Mouse (Mus musculus): ENCODE measurements at regions not wholly inside any gene's neighbourhood (a gene's known extent, or its start where the extent isn't known, plus 50 kb on each side); places are given as distances from the start of the nearest gene placed in this dataset.

DNA sequence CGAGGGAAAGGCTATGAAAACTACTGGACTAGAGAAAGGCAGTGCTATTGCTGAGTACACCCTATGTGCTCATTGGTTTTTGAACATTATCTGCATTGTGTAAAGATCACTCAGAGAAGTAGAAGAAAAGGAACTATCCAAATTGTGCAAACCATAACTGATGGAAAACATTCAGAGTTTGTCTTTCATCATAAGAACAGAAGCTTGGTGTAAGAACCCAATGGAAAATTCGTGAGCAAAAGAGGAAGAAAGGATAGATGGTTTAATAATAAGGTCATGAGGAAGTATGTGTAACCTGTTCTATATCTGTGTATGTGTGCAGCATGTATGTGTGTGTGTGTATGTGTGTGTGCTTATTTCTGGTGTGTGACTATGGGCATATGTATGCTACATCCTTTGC lies 112.3 kb upstream of the Gm10295 start:
- ATAC-seq (no peak), DNase-seq (ENCODE audit: low read depth, low spot score) (no peak)
- TF ChIP-seq CTCF (IDR thresholded peaks at IDR 0.05), result no peak
- in situ Hi-C loops (cut with MboI; ENCODE audit: low pct_unique_long_range_greater_than_20kb), result no loop called here
- ChIA-PET CTCF (no interaction called here), POLR2A (interaction anchor here (0.7 kb wide), 1 partner anchor 1645 kb away, joined by 3 read pairs; no protein-coding TSS in a partner anchor)
- H3K27me3 ChIP-seq, result no peaks in the 10 kb centered on the region

DNA sequence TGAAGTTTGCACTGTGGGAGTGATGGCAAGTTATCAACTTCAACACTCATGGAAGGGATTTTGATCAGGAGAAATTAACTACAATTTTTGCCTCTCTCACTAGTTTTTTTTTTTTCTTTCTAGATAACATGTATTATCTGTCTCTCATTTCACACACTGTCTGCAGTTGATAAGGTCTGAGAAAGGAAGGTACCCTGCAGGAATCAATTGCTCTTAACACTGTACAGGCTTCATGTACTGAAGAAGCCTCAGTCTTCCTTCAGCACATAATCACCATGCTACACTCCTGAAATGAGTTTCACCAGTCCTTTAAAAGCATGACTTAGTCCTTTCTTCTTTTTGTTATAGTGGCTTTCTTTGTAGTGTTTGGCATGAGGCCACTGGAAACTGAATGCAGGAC lies 108.5 kb upstream of the Gm10295 start:
- CTCF ChIA-PET, result no interaction called here
- no peaks in the 10 kb centered on the region for H3K27me3 ChIP-seq
- no peak for ATAC-seq
- POLR2A ChIA-PET, result no interaction called here
- DNase-seq (ENCODE audit: low read depth, low spot score), result no peak
- TF ChIP-seq CTCF (IDR thresholded peaks at IDR 0.05), result no peak
- in situ Hi-C loops (cut with MboI; ENCODE audit: low pct_unique_long_range_greater_than_20kb), result no loop called here

GRCm38 (mm10) chr7:71458104-71458754 lies 106.9 kb upstream of the Gm10295 start:
- no peak for TF ChIP-seq CTCF (IDR thresholded peaks at IDR 0.05)
- ATAC-seq (no peak), DNase-seq (ENCODE audit: low read depth, low spot score) (no peak)
- no peaks in the 10 kb centered on the region for H3K27me3 ChIP-seq
- in situ Hi-C loops (cut with MboI; ENCODE audit: low pct_unique_long_range_greater_than_20kb), result no loop called here
- POLR2A ChIA-PET, result no interaction called here
- CTCF ChIA-PET, result no interaction called here

GRCm38 (mm10) chr7:71457409-71458103 lies 106.3 kb upstream of the Gm10295 start:
- POLR2A ChIA-PET, result no interaction called here
- no peak for DNase-seq (ENCODE audit: low read depth, low spot score)
- TF ChIP-seq CTCF (IDR thresholded peaks at IDR 0.05), result no peak

GRCm38 (mm10) chr7:71456421-71456820 lies 105.1 kb upstream of the Gm10295 start:
- in situ Hi-C loops (cut with MboI; ENCODE audit: low pct_unique_long_range_greater_than_20kb), result no loop called here
- TF ChIP-seq CTCF (IDR thresholded peaks at IDR 0.05), result no peak
- POLR2A ChIA-PET, result no interaction called here

More at GRCm38 (mm10) chr7:71457409-71458103, 106.3 kb upstream of the Gm10295 start:
- no peak for ATAC-seq
- CTCF ChIA-PET, result no interaction called here
- in situ Hi-C loops (cut with MboI; ENCODE audit: low pct_unique_long_range_greater_than_20kb), result no loop called here
- no peaks in the 10 kb centered on the region for H3K27me3 ChIP-seq

DNA sequence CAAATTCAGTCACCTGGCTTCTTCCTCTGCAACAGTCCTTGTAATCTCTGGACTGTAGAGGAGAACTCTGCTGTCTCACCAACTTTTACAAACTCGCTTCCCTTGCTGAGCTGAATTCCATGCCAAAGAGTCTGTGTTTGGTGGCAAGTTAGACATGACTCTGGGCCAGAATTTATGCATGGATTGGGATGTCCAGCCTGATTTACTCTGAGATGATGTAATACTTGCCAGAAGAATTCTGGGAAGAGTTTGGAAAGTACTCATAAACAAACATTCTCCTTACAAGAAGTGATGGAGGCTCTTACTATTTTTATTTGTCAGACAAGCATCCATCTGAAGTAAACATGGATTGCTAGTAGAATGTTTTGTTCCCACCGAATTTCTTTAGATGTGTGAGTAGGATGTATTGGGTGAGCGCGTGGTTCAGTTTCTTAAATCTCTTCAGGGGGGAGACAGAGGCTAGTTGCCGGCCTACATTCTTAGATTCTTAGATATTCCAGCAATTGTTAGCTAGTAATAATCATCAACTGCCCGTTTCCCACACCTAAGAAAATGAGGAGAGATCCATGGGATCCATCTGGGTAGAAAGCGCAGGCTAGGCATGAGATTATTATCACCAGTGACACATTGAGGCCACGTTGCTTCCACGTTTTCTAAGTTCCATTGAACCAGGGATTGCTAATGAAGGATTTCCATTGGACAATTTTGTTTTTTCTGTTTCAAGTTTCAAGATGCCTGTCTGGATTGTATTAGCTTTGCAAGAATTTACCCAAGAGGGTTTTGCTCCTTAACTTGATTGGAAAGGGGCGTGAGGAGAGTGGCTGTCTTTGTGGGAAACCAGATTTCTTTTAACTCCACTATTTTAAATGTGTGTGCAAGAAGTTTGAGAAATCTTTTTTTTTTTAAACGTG lies 89.3 kb upstream of the Gm10295 start:
- ChIA-PET CTCF (no interaction called here), POLR2A (no interaction called here)
- no peak for ATAC-seq
- no peak for DNase-seq (ENCODE audit: low read depth, low spot score)
- TF ChIP-seq CTCF (IDR thresholded peaks at IDR 0.05), result no peak
- in situ Hi-C loops (cut with MboI; ENCODE audit: low pct_unique_long_range_greater_than_20kb), result no loop called here
- H3K27me3 ChIP-seq, result no peaks in the 10 kb centered on the region

More at GRCm38 (mm10) chr7:71456421-71456820, 105.1 kb upstream of the Gm10295 start:
- no peaks in the 10 kb centered on the region for H3K27me3 ChIP-seq
- DNase-seq (ENCODE audit: low read depth, low spot score) (no peak), ATAC-seq (no peak)
- CTCF ChIA-PET, result interaction anchor here (0.6 kb wide), 1 partner anchor 72 kb away, joined by 3 read pairs; no protein-coding TSS in a partner anchor

- DNase-seq (ENCODE audit: low read depth, low spot score) (no peak), ATAC-seq (no peak)
- CTCF ChIA-PET, result interaction anchor here (1.7 kb wide), 1 partner anchor 9 kb away, joined by 3 read pairs; no protein-coding TSS in a partner anchor
- POLR2A ChIA-PET, result no interaction called here
- H3K27me3 ChIP-seq, result no peaks in the 10 kb centered on the region
- no peak for TF ChIP-seq CTCF (IDR thresholded peaks at IDR 0.05)
- in situ Hi-C loops (cut with MboI; ENCODE audit: low pct_unique_long_range_greater_than_20kb), result no loop called here
Measured at GRCm38 (mm10) chr7:71425982-71426381, 74.7 kb upstream of the Gm10295 start.

- CTCF ChIA-PET, result interaction anchor here (1.2 kb wide), 1 partner anchor 13 kb away, joined by 4 read pairs; no protein-coding TSS in a partner anchor
- in situ Hi-C loops (cut with MboI; ENCODE audit: low pct_unique_long_range_greater_than_20kb), result loop anchor here (10.0 to 25.0 kb wide), 3 partner anchors 443 to 1924 kb away; no protein-coding TSS in a partner anchor
Measured at GRCm38 (mm10) chr7:71419261-71419660, 68.0 kb upstream of the Gm10295 start.

DNA sequence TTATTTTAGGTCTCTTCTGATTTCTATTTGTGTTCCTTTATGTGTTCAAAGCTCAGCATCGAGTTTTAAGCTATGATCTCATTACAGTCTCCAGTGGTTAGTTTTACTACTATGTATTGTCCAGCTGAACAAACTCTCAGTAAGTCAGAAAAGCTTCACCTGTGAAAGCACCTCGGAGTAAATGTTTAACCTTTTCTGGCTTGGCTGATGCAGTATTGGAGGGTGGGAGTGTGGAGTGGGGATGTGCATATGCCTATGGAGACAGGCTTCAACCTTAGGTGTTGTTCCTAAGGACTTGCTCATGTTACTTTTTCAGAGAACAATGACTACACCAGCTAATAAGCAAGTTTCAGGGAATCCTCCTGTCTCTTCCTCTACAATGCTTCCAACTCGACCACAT lies 67.6 kb upstream of the Gm10295 start:
- in situ Hi-C loops (cut with MboI; ENCODE audit: low pct_unique_long_range_greater_than_20kb), result loop anchor here (10.0 to 25.0 kb wide), 3 partner anchors 443 to 1924 kb away; no protein-coding TSS in a partner anchor
- no peaks in the 10 kb centered on the region for H3K27me3 ChIP-seq
- CTCF ChIA-PET, result interaction anchor here (1.2 kb wide), 1 partner anchor 12 kb away, joined by 4 read pairs; no protein-coding TSS in a partner anchor
- DNase-seq (ENCODE audit: low read depth, low spot score) (no peak), ATAC-seq (no peak)
- no peak for TF ChIP-seq CTCF (IDR thresholded peaks at IDR 0.05)
- POLR2A ChIA-PET, result interaction anchor here (0.7 kb wide), 1 partner anchor 164 kb away, joined by 6 read pairs; no protein-coding TSS in a partner anchor

More at GRCm38 (mm10) chr7:71419261-71419660, 68.0 kb upstream of the Gm10295 start:
- ATAC-seq (no peak), DNase-seq (ENCODE audit: low read depth, low spot score) (no peak)
- TF ChIP-seq CTCF (IDR thresholded peaks at IDR 0.05), result no peak
- no peaks in the 10 kb centered on the region for H3K27me3 ChIP-seq
- POLR2A ChIA-PET, result no interaction called here

- ChIA-PET CTCF (no interaction called here), POLR2A (no interaction called here)
- H3K27me3 ChIP-seq, result peaks cover 3% of the 10 kb centered on the region
- in situ Hi-C loops (cut with MboI; ENCODE audit: low pct_unique_long_range_greater_than_20kb), result loop anchor here (5.0 to 25.0 kb wide), 4 partner anchors 448 to 1920 kb away; no protein-coding TSS in a partner anchor
- TF ChIP-seq CTCF (IDR thresholded peaks at IDR 0.05), result no peak
- ATAC-seq, result no peak
- DNase-seq (ENCODE audit: low read depth, low spot score), result no peak
Measured at GRCm38 (mm10) chr7:71414756-71415155, 63.5 kb upstream of the Gm10295 start.
